Mouse (Mus musculus) heart, postnatal 36 days (tissue): ENCODE measurements at regions not wholly inside any gene's neighbourhood (a gene's known extent, or its start where the extent isn't known, plus 50 kb on each side); places are given as distances from the start of the nearest gene placed in this dataset.

Source experiments
- DNase-seq, 2 experiments: peaks; one replicate each; pipeline ENCODE4 v3.0.0; 2021 to 2022
- intact Hi-C: fragments of 180-260 bp; cut with DNase I; formaldehyde crosslinking; loops from one replicate; pipeline ENCODE4 v1.15.1; 2025

DNA sequence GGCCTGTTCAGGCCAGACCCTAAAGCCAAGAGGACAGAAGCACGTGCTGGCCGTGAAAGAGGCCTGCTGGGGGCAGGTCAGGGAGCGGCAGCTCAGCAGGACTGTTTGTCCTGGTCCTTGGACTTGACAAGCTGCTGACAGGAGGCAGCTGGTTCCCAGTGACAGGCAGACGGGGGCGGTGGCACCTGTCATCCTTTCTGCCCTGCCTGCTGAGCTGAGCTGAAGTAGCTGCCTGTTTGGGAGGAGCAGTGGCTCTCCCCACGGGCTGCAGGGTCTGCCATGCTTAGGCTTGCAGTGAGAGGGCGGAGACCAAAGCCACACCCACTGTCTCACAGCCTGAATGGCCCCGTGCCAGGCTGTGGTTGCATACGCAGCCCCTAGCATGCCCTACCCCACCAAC lies 50.4 kb upstream of the Otos start:
- intact Hi-C loops, result loop anchor here (2.0 kb wide), 2 partner anchors 22 to 76 kb away; no protein-coding TSS in a partner anchor
- DNase-seq, result peak; percentile 44 to 56

DNA sequence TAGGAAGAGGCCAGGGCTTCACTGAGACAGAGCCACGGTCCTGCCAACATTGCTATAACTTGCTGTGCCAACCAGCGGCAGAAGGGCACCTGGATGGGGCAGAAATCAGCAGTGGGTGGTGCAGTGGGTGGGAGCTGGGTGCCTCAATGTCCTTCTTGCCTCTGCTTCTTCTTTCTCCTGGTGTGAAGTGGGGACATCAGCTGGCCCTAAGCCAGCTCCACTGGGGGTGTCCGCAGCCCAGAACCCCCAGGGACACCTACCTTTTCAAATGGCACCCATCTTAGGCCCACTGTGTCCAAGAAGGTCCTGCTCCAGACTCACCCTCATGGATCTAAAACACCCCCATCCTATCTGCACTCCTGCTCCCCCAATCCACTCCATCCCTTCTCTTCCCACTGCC lies 49.9 kb upstream of the Otos start:
- no peak for DNase-seq
- intact Hi-C loops, result loop anchor here (2.0 kb wide), 2 partner anchors 22 to 76 kb away; no protein-coding TSS in a partner anchor
